Mouse (Mus musculus): ENCODE measurements at regions not wholly inside any gene's neighbourhood (a gene's known extent, or its start where the extent isn't known, plus 50 kb on each side); places are given as distances from the start of the nearest gene placed in this dataset.

DNA sequence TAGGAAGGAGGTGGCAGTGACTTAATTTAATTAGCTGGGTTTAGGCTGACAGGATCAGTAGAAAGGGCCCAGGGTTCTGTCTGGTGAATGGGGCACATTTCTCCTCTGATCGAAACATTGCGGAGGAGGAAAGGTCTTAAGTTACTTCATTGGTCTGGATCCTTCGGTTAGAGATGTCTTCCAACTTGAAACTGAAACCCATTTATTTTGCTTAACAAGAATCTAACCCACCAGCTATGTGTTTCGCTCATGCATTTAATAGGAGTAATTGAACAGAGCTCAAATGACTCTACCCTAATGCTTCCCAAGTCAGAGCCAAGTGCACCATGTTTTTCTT is 64.2 kb upstream of the Pitx1 start:
- Histone ChIP-seq H3K4me3 (ENCODE audit: control insufficient read depth, low read depth, low read length) (no peak overlapping the region), H3K27ac (ENCODE audit: control insufficient read depth, insufficient read depth, low read depth, low read length) (no peak overlapping the region), H3K36me3 (ENCODE audit: control insufficient read depth, insufficient read depth, low read length) (no peaks in the 10 kb centered on the region), H3K4me1 (ENCODE audit: control insufficient read depth, insufficient read depth, low read length) (peaks cover 9% of the 10 kb centered on the region), H3K27me3 (ENCODE audit: control insufficient read depth, insufficient read depth, low read length) (no peaks in the 10 kb centered on the region)
- TF ChIP-seq CTCF (IDR thresholded peaks at IDR 0.05; ENCODE audit: control insufficient read depth, insufficient read depth, insufficient replicate concordance, low read depth, low read length): no peak
- no peak for TF ChIP-seq POLR2A (IDR thresholded peaks at IDR 0.05; ENCODE audit: control insufficient read depth, low read depth, low read length)

DNA sequence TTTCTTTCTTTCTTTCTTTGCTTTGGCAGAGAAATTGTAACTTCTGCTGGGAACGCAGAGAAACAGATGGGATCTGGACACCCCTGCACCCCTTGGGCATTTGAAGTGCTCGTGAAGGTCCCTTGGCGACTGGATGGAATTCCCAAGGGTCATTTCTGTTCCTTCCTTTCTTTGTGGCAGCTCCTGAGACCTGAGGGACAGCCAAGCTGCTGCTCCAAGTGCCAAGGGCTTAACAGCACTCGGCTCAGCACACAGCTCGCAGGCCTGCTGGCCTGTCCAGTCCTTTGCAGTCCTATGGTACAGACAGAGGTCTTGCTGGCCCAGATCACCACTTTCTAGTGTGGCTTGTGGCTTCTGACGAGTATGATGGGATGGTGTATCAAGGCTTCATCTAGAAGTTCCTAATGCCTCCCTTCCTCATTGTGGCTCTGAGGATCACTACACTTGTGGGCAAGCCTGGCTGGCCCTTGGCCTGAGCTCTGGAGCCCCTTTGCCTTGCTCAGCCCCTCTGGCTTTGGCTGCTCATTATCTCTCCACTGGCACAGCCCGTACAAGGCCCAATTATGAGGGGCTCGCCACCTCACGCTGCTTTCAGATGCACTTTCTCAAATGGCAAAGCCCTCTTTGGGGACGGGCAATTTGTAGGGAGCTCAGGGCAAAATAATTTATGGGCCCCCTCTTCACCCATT is 63.7 kb upstream of the Pitx1 start:
- H3K36me3 ChIP-seq (ENCODE audit: control insufficient read depth, insufficient read depth, low read length): no peaks in the 10 kb centered on the region
- H3K27ac ChIP-seq (ENCODE audit: control insufficient read depth, insufficient read depth, low read depth, low read length): no peak overlapping the region
- no peak overlapping the region for H3K4me3 ChIP-seq (ENCODE audit: control insufficient read depth, low read depth, low read length)
- TF ChIP-seq CTCF (IDR thresholded peaks at IDR 0.05; ENCODE audit: control insufficient read depth, insufficient read depth, insufficient replicate concordance, low read depth, low read length) (no peak), POLR2A (IDR thresholded peaks at IDR 0.05; ENCODE audit: control insufficient read depth, low read depth, low read length) (no peak)
- H3K27me3 ChIP-seq (ENCODE audit: control insufficient read depth, insufficient read depth, low read length): no peaks in the 10 kb centered on the region
- peaks cover 4% of the 10 kb centered on the region for H3K4me1 ChIP-seq (ENCODE audit: control insufficient read depth, insufficient read depth, low read length)

DNA sequence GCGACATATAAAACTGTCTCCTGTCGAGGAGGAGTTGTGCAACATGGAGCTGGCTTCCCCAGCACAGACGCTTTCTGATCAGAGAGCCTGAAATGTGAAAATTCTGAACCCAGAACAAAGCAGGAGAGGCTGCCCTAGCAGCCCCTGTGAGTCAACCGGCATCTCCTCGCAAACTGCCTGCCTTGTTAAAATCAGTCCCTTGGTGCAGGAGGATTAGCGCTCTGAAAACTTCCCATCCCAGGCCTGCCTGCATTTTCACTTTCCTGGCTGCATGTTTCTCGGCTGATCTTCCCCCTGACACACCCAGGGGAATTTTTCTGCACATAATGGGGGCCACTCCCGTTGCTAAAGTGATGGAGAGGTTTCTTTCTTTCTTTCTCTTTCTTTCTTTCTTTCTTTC is 63.0 kb upstream of the Pitx1 start:
- no peak overlapping the region for H3K27ac ChIP-seq (ENCODE audit: control insufficient read depth, insufficient read depth, low read depth, low read length)

DNA sequence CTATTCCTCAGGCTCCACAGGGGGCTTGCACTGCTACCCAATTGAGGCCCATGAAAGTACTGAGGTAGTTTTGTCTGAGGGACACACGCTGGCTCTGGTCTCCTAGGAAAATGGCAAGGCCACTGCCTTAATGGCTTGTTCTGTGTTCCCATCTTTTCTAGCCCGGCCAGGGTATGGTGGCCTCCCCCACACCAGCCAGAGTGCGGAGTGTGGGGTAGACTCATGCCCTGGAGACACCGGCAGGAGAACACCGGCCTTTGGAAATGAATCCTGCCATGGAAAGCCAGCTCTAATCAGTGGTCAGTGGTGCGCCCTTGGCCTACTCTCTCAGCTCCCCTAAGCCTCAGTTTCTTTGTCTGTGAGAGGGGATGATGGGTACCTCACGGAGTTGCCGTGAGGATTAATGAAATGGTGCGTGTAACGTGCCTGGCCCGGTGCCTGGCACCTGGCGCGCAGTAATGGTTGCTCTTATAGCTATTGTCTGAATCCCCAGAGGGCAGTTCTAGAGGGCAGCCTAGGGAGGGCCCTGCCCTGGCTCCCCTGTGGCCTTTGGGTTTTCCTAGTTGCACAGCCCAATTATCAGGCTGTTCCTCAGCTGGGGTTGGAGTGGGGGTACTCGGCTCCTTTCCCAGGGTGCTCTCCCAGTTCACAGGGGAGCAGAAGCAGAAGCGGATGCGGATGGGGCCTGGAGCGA is 62.4 kb upstream of the Pitx1 start:
- Histone ChIP-seq H3K27me3 (ENCODE audit: control insufficient read depth, insufficient read depth, low read length) (no peaks in the 10 kb centered on the region), H3K27ac (ENCODE audit: control insufficient read depth, insufficient read depth, low read depth, low read length) (no peak overlapping the region), H3K4me3 (ENCODE audit: control insufficient read depth, low read depth, low read length) (no peak overlapping the region), H3K36me3 (ENCODE audit: control insufficient read depth, insufficient read depth, low read length) (no peaks in the 10 kb centered on the region), H3K4me1 (ENCODE audit: control insufficient read depth, insufficient read depth, low read length) (peaks cover 2% of the 10 kb centered on the region)
- TF ChIP-seq CTCF (IDR thresholded peaks at IDR 0.05; ENCODE audit: control insufficient read depth, insufficient read depth, insufficient replicate concordance, low read depth, low read length) (no peak), POLR2A (IDR thresholded peaks at IDR 0.05; ENCODE audit: control insufficient read depth, low read depth, low read length) (no peak)

More for the DNA sequence above, 63.0 kb upstream of the Pitx1 start:
- Histone ChIP-seq H3K27me3 (ENCODE audit: control insufficient read depth, insufficient read depth, low read length) (no peaks in the 10 kb centered on the region), H3K4me1 (ENCODE audit: control insufficient read depth, insufficient read depth, low read length) (peaks cover 2% of the 10 kb centered on the region), H3K4me3 (ENCODE audit: control insufficient read depth, low read depth, low read length) (no peak overlapping the region), H3K36me3 (ENCODE audit: control insufficient read depth, insufficient read depth, low read length) (no peaks in the 10 kb centered on the region)
- TF ChIP-seq POLR2A (IDR thresholded peaks at IDR 0.05; ENCODE audit: control insufficient read depth, low read depth, low read length) (no peak), CTCF (IDR thresholded peaks at IDR 0.05; ENCODE audit: control insufficient read depth, insufficient read depth, insufficient replicate concordance, low read depth, low read length) (no peak)

DNA sequence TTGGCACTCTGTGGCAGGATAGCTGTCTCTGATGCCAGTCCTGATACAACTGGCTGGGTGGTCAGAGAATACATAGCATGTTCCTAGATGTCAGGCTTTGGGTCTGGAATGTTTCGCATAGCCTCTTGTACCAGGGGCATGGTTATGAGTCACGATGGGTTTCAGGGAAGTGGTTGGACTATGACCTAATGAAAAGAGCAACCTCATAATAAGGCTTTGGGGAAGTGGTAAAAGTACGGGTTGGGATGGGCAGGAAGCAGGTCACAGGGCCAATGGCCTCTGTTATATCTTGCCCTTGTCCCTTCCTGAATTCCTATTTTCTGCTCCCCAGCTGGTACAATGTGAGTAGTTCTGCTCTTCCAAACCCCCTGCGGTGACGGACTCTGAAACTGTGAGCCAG is 59.5 kb upstream of the Pitx1 start:
- TF ChIP-seq POLR2A (IDR thresholded peaks at IDR 0.05; ENCODE audit: control insufficient read depth, low read depth, low read length) (no peak), CTCF (IDR thresholded peaks at IDR 0.05; ENCODE audit: control insufficient read depth, insufficient read depth, insufficient replicate concordance, low read depth, low read length) (no peak)
- H3K27me3 ChIP-seq (ENCODE audit: control insufficient read depth, insufficient read depth, low read length): no peaks in the 10 kb centered on the region
- H3K27ac ChIP-seq (ENCODE audit: control insufficient read depth, insufficient read depth, low read depth, low read length): no peak overlapping the region
- no peaks in the 10 kb centered on the region for H3K36me3 ChIP-seq (ENCODE audit: control insufficient read depth, insufficient read depth, low read length)
- no peaks in the 10 kb centered on the region; the same call in 1 of the 2 replicates for H3K4me1 ChIP-seq (ENCODE audit: control insufficient read depth, insufficient read depth, low read length)
- H3K4me3 ChIP-seq (ENCODE audit: control insufficient read depth, low read depth, low read length): no peak overlapping the region

DNA sequence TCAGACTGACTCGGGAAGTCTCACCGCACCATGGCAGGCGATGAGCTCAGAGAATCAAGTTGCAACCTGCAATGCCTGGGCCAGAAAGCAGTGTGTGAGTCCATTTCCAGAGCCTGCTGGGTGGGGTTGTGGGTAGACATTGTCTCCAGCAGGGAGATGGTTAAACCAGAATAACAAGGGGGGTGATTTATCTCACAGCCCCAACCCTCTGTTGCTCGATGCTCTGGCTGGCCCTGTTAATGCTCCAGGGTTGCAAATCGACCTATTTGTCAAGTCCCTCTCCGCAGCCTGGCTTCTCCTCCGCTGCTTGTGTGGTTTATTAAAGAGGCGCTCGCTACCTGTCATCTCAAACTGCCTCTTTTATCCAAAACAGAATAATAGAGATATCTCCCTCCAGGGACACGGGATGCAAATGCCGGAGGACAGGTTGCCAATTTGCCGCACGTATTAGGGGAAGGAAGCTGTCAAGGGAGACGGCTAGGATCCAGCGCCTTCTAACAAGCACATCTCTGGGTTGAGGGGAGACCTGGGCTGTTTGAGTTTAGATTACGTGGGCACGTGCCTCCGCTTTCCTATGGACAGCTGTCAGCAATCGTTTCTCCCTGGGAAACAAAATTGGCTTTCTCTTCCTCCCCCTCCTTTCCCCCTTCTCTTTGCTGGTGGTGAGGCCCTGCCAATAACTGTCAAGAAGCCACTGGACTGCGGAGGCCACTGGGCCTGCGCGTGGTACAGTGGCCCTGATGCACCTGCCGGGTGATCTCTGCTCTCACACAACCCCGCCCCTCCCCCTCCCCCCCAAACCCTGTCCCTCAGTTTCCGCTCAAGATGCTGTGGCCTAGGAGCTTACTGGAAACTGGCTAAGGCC is 57.4 kb upstream of the Pitx1 start:
- Histone ChIP-seq H3K4me1 (ENCODE audit: control insufficient read depth, insufficient read depth, low read length) (no peaks in the 10 kb centered on the region), H3K27ac (ENCODE audit: control insufficient read depth, insufficient read depth, low read depth, low read length) (no peak overlapping the region), H3K36me3 (ENCODE audit: control insufficient read depth, insufficient read depth, low read length) (no peaks in the 10 kb centered on the region), H3K27me3 (ENCODE audit: control insufficient read depth, insufficient read depth, low read length) (no peaks in the 10 kb centered on the region), H3K4me3 (ENCODE audit: control insufficient read depth, low read depth, low read length) (no peak overlapping the region)
- TF ChIP-seq CTCF (IDR thresholded peaks at IDR 0.05; ENCODE audit: control insufficient read depth, insufficient read depth, insufficient replicate concordance, low read depth, low read length): no peak

DNA sequence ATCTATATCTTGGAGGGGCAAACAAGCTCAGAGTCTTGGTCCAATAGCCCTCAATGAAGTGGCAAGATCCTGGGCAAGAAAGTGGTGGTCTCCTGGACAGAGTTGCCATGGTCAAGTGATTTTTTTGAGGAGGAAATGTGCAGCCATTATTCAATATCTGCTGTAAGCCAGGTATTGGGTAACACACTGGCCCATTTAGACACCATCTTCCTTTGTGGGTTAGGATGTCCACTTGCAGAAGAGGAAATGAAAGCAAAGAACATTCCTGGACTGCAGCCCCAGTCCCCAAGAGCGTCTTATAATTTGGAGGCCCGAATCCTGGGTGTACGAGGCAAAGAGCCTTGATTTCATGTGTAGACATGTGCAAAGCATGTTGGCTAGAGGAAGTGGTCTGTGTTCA is 56.3 kb upstream of the Pitx1 start:
- no peaks in the 10 kb centered on the region for H3K4me1 ChIP-seq (ENCODE audit: control insufficient read depth, insufficient read depth, low read length)
- H3K4me3 ChIP-seq (ENCODE audit: control insufficient read depth, low read depth, low read length): no peak overlapping the region
- no peaks in the 10 kb centered on the region for H3K36me3 ChIP-seq (ENCODE audit: control insufficient read depth, insufficient read depth, low read length)
- H3K27me3 ChIP-seq (ENCODE audit: control insufficient read depth, insufficient read depth, low read length): no peaks in the 10 kb centered on the region
- TF ChIP-seq POLR2A (IDR thresholded peaks at IDR 0.05; ENCODE audit: control insufficient read depth, low read depth, low read length): no peak
- TF ChIP-seq CTCF (IDR thresholded peaks at IDR 0.05; ENCODE audit: control insufficient read depth, insufficient read depth, insufficient replicate concordance, low read depth, low read length): no peak
- no peak overlapping the region for H3K27ac ChIP-seq (ENCODE audit: control insufficient read depth, insufficient read depth, low read depth, low read length)

Measured in testis, adult 2 months (tissue).